Mouse (Mus musculus) heart, embryonic 14.5 days (tissue): Measurements from ENCODE around the gene Hdac6. TPM values are rescaled to one million over a fixed set of nuclear protein-coding genes. Genes with fewer than 3 reads are reported as not detected.
A peak's percentile ranks its signal among the peaks of the same experiment; 100 is the strongest.

ENCODE experiments used
- ATAC-seq: fragments of 200-750 bp; cut with Nextera tagmentation; 2 replicates; pipeline ENCODE4 v1.8.0; 2017; ENCODE audit warnings: low read depth, moderate TSS enrichment; ENCODE audit not compliant: insufficient number of reproducible peaks, insufficient read depth, low FRiP score
- H3K27ac ChIP-seq, 2 experiments: fragments of 200-500 bp in 1 of 2; fragments of 300-500 bp in 1 of 2; sonication (generic) in 1 of 2; replicated peaks in 1 of 2; 2 replicates each; pipeline ENCODE4 v1.5.1; 2012 to 2014; ENCODE audit warnings: low read depth in 2 of 2, low read length in 2 of 2, control low read depth in 1 of 2, mild to moderate bottlenecking in 1 of 2, mixed read lengths in 1 of 2; ENCODE audit not compliant: control insufficient read depth in 1 of 2, insufficient read depth in 1 of 2
- H3K27me3 ChIP-seq: fragments of 300-500 bp; sonication (generic); 2 replicates; pipeline ENCODE4 v1.6.1; 2014; ENCODE audit warnings: mild to moderate bottlenecking, low read length, control low read depth; ENCODE audit not compliant: control insufficient read depth, insufficient read depth
- H3K36me3 ChIP-seq: fragments of 300-500 bp; sonication (generic); 2 replicates; pipeline ENCODE4 v1.6.1; 2014; ENCODE audit warnings: mild to moderate bottlenecking, control low read depth, low read length, mixed read lengths; ENCODE audit not compliant: control insufficient read depth, insufficient read depth
- H3K4me1 ChIP-seq, 2 experiments: fragments of 200-500 bp in 1 of 2; fragments of 300-500 bp in 1 of 2; sonication (generic) in 1 of 2; 2 replicates each; pipeline ENCODE4 v1.6.1; 2012 to 2014; ENCODE audit warnings: low read length in 2 of 2, control low read depth in 1 of 2, mixed read lengths in 1 of 2; ENCODE audit not compliant: control insufficient read depth in 2 of 2, insufficient read depth in 2 of 2
- H3K4me2 ChIP-seq: fragments of 300-500 bp; sonication (generic); 2 replicates; pipeline ENCODE4 v1.6.1; 2014; ENCODE audit warnings: mild to moderate bottlenecking, low read length
- H3K4me3 ChIP-seq, 2 experiments: fragments of 200-500 bp in 1 of 2; fragments of 300-500 bp in 1 of 2; sonication (generic) in 1 of 2; 2 replicates each; pipeline ENCODE4 v1.5.1; 2012 to 2014; ENCODE audit warnings: low read length in 2 of 2, mild to moderate bottlenecking in 2 of 2, control low read depth in 1 of 2, low read depth in 1 of 2, moderate library complexity in 1 of 2; ENCODE audit not compliant: control insufficient read depth in 1 of 2, insufficient read depth in 1 of 2
- H3K9ac ChIP-seq: fragments of 300-500 bp; sonication (generic); 2 replicates; pipeline ENCODE4 v1.6.1; 2014; ENCODE audit warnings: mild to moderate bottlenecking, low read length
- H3K9me3 ChIP-seq: fragments of 300-500 bp; sonication (generic); 2 replicates; pipeline ENCODE4 v1.6.1; 2016; ENCODE audit warnings: low read length, control low read depth; ENCODE audit not compliant: control insufficient read depth
- WGBS: fragments of 180-500 bp; shearing (Covaris S2); extraction: QIAGEN DNeasy Blood & Tissue Kit; methylation state at CpG from one replicate; pipeline ENCODE4 v1.1.7; 2014; 5-methylcytosine and 5-hydroxymethylcytosine counted together
- polyA plus RNA-seq: library from polyadenylated mRNA; unstranded; fragments of >200 nt; fragmentation: Nextera tagmentation; extraction: Ambion mirVana; gene quantifications from 2 replicates; pipeline ENCODE4 v1.2.1, GENCODE M21; 2014

Hdac6 gene
- polyA plus RNA-seq, 1 experiment from 2014 or later, result 25.3 TPM

- no peak overlapping the region for H3K9ac ChIP-seq
- WGBS, result 86% methylated on average over 8 of the region's 8 CpGs
- no peak for ATAC-seq
Observed at GRCm38 (mm10) chrX:7945618-7946017, 2.1 kb downstream of the Hdac6 start.

GRCm38 (mm10) chrX:7937667-7938066 lies 10.0 kb downstream of the Hdac6 start:
- 86% methylated on average over 6 of the region's 6 CpGs for WGBS
- Histone ChIP-seq H3K4me3 (no peak overlapping the region), H3K4me2 (no peak overlapping the region), H3K27me3 (no peaks in the 10 kb centered on the region), H3K9me3 (no peaks in the 10 kb centered on the region), H3K9ac (no peak overlapping the region), H3K36me3 (peaks cover 56% of the 10 kb centered on the region), H3K27ac (no peak overlapping the region), H3K4me1 (no peaks in the 10 kb centered on the region)
- no peak for ATAC-seq

More at GRCm38 (mm10) chrX:7945618-7946017, 2.1 kb downstream of the Hdac6 start:
- no peaks in the 10 kb centered on the region for H3K27me3 ChIP-seq
- H3K4me1 ChIP-seq, result peaks cover 0 to 4% of the 10 kb centered on the region in 2 experiments; a peak in 2 of 4 replicates
- H3K4me3 ChIP-seq, result no peak overlapping the region
- H3K27ac ChIP-seq, result no peak overlapping the region
- peaks cover 17% of the 10 kb centered on the region; the same call in 1 of the 2 replicates for H3K36me3 ChIP-seq
- H3K4me2 ChIP-seq, result no peak overlapping the region
- no peaks in the 10 kb centered on the region for H3K9me3 ChIP-seq

GRCm38 (mm10) chrX:7936874-7937273 lies 10.8 kb downstream of the Hdac6 start:
- ATAC-seq, result no peak
- no peaks in the 10 kb centered on the region for H3K27me3 ChIP-seq
- H3K4me1 ChIP-seq, result no peaks in the 10 kb centered on the region
- H3K9ac ChIP-seq, result no peak overlapping the region
- no peak overlapping the region for H3K4me2 ChIP-seq
- 40% methylated on average over 11 of the region's 11 CpGs for WGBS
- no peaks in the 10 kb centered on the region for H3K9me3 ChIP-seq
- H3K27ac ChIP-seq, result no peak overlapping the region
- no peak overlapping the region for H3K4me3 ChIP-seq
- peaks cover 59% of the 10 kb centered on the region for H3K36me3 ChIP-seq

GRCm38 (mm10) chrX:7928270-7928790 lies 19.4 kb downstream of the Hdac6 start, which contains the start of gene Eras:
Gene Eras, minus strand, starts transcription at chrX:7928607.
- 17% methylated on average over 18 of the region's 19 CpGs for WGBS
- peak within 1 kb of the TSS; percentile 34 for H3K4me2 ChIP-seq
- H3K36me3 ChIP-seq, result peaks cover 28% of the 10 kb centered on the region; the same call in 1 of the 2 replicates
- H3K4me3 ChIP-seq, result no peak within 1 kb of the TSS
- no peak within 1 kb of the TSS for H3K9ac ChIP-seq
- no peaks in the 10 kb centered on the region for H3K4me1 ChIP-seq
- ATAC-seq, result no peak
- H3K27ac ChIP-seq, result no peak within 1 kb of the TSS
- H3K9me3 ChIP-seq, result no peaks in the 10 kb centered on the region
- H3K27me3 ChIP-seq, result peaks cover 48% of the 10 kb centered on the region

- 25% methylated on average over 10 of the region's 10 CpGs for whole genome bisulfite sequencing
- Histone ChIP-seq H3K4me2 (peak overlapping the region; percentile 34; the same call in 1 of the 2 replicates), H3K4me1 (no peaks in the 10 kb centered on the region), H3K27ac (no peak overlapping the region), H3K27me3 (peaks cover 60% of the 10 kb centered on the region), H3K36me3 (peaks cover 20% of the 10 kb centered on the region; the same call in 1 of the 2 replicates), H3K9ac (no peak overlapping the region), H3K4me3 (no peak overlapping the region), H3K9me3 (no peaks in the 10 kb centered on the region)
- ATAC-seq, result no peak
Observed at GRCm38 (mm10) chrX:7927116-7927515, 20.6 kb downstream of the Hdac6 start.

GRCm38 (mm10) chrX:7926266-7926665 lies 21.4 kb downstream of the Hdac6 start:
- H3K4me3 ChIP-seq, result no peak overlapping the region
- no peak overlapping the region for H3K27ac ChIP-seq
- ATAC-seq, result no peak
- no peak overlapping the region for H3K9ac ChIP-seq
- peaks cover 69% of the 10 kb centered on the region for H3K27me3 ChIP-seq
- WGBS, result 66% methylated on average over 6 of the region's 6 CpGs
- H3K9me3 ChIP-seq, result no peaks in the 10 kb centered on the region
- H3K4me1 ChIP-seq, result no peaks in the 10 kb centered on the region
- H3K4me2 ChIP-seq, result no peak overlapping the region
- H3K36me3 ChIP-seq, result peaks cover 12% of the 10 kb centered on the region; the same call in 1 of the 2 replicates

- Histone ChIP-seq H3K4me3 (peak overlapping the region; percentile 28 to 31), H3K9me3 (no peaks in the 10 kb centered on the region), H3K36me3 (no peaks in the 10 kb centered on the region), H3K4me1 (no peaks in the 10 kb centered on the region), H3K4me2 (peak overlapping the region; percentile 59), H3K9ac (no peak overlapping the region), H3K27ac (no peak overlapping the region), H3K27me3 (peaks cover 79% of the 10 kb centered on the region)
- WGBS, result 17% methylated on average over 41 of the region's 48 CpGs
- ATAC-seq, result no peak
Observed at GRCm38 (mm10) chrX:7922032-7922431, 25.7 kb downstream of the Hdac6 start.
